Mouse (Mus musculus) stomach, postnatal 0 days (tissue): ENCODE measurements around the gene Taf3.

Experiments used
- CTCF ChIP-seq: IDR thresholded peaks from 2 replicates; pipeline ENCODE4 v1.5.1; 2016; ENCODE audit warnings: antibody characterized with exemption, low read depth, mild to moderate bottlenecking, moderate library complexity
- EP300 ChIP-seq: optimal IDR thresholded peaks from 2 replicates; pipeline ENCODE3; 2016; ENCODE audit warnings: antibody characterized with exemption

- TF ChIP-seq CTCF (no peak), EP300 (no peak)
Measured at GRCm38 (mm10) chr2:9965608-9966007, 82.8 kb downstream of the Taf3 start.
